Mouse (Mus musculus): Measurements from ENCODE around the gene Clstn3.
"Not testable (repeated sequence)": the region's sequence is repeated elsewhere in the genome, so short reads cannot be mapped to it uniquely, and the experiment has no call there.

Clstn3 gene

GRCm38 (mm10) chr6:124448186-124448852 is 16.3 kb downstream of the Clstn3 start:
- peak; percentile 33 to 54 for DNase-seq

DNA sequence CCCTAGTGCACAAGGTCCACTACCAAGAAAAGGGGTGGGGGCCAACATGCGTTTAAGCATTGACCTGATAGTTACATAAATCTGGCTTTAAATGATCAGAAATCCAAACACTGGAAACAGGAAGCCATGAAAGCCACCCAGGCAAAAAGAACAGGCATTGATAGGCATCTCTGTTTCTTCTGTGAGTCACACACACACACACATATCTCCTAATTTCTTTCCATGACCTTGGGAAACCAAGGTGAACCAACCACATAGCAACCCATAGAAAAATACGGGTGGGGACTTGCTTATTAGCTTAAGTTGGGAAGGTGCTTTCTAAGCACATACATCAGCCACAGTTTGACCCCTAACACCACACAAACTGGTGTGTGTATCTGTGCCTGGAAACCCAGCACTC is 17.2 kb downstream of the Clstn3 start:
- no peak for DNase-seq

DNA sequence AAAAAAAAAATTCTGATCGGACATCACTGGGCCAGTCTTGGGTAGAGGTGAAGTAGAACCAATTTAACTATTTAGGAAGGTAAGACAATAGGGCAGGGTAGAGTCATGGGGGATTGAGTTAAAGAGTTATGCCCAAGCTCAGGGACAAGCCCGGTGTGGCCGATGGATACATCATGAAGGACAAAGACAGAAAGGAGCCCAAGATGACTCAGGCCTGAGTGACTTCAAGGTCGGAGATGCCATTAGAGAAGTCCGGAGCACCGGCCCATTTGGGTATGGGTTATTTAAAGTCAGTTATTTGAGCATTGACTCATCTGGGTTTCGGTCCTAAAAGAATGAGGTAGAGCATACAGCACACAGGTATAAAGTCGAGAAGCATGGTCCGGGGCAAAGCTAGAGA is 18.1 kb downstream of the Clstn3 start:
- no peak for DNase-seq

GRCm38 (mm10) chr6:124446024-124446423 is 18.6 kb downstream of the Clstn3 start:
- no peak for DNase-seq

GRCm38 (mm10) chr6:124443338-124443737 is 21.3 kb downstream of the Clstn3 start:
- DNase-seq: no peak

DNA sequence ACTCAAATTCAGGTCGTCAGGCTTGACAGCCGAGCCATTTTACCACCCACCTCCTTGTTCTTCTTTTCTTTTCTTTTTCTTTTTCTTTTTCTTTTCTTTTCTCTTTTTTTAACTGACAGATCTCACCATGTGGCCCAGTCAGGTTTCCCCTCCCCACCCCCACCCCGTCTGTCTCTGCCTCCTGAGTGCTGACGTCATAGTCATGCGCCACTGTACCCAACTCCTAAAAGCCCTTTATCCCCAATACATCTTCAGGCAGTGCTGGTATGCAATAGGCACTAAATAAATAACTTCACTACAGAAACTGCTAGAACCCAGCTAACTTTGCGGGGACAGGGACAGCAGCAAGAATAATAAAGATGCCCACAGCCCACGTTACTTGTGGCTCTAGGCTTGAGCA is 28.3 kb downstream of the Clstn3 start:
- no peak for DNase-seq

GRCm38 (mm10) chr6:124435173-124435572 is 29.4 kb downstream of the Clstn3 start:
- DNase-seq: no peak

DNA sequence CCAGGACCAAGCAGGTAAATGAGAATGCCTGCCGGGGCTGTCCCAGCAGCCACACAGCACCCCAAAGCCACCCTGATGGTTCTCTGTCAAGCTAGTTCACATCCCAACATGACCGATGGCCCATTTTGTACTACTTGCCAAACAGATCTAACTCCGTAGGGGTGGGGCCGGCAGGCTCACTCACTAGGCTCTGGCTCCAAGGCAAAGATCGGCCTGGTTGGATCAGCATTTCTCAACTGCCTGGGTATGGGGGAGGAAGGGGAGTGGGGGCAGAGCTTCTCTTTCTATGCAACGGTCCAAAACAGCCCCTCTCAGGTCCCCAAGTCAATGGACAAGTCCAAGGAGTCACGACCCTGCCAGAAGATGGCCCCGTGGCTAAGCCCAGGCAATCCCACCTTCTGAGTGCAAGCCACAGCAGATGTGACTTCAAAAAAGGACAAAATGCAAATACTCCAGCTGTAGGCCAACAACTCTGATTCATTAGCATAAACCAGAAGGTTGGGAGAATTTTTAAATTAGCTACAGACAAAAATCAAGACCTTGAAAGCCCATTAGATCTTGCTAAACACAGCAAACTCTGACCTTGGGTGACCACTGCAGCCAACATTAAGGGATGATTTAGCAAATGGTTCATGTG is 30.8 kb downstream of the Clstn3 start:
- DNase-seq: no peak

- no peak for DNase-seq
Measured at GRCm38 (mm10) chr6:124430784-124431495, 33.7 kb downstream of the Clstn3 start.

- no peak for DNase-seq
Measured at GRCm38 (mm10) chr6:124430379-124430778, 34.2 kb downstream of the Clstn3 start.

DNA sequence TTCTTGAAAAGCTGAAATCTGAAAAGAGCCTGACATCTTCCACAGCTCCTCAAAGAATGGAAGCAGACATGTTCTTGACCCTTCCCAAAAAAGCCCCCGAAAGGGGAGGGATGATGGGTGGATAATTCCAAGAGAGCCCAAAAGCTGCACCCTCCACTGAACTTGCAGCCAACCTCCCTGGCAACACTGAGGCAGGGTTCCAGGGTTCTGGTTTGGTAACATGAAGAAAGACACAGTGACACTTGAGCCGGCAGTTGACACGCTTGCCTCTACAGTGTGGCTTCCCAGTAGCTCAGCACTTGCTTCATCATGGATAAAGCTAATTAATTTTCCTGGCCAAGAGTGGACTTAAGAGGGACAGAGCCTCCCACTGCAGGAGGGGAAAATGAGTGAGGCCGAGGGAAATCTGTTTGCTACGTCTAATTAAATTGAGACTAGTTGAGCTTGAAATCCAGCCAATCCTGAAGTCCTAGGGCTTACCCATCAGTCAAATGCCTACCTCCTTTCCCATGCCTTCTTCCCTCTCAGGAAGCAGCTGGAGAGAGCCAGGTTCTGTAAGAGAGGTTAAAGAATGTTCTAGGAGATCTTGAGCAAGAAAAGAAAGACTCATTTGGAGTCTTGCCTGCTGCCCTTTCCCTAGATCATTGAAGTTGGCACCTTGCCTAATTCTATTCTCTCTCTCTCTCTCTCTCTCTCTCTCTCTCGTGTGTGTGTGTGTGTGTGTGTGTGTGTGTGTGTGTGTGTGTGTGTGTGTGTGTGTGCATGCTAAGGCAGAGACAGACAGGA is 36.6 kb downstream of the Clstn3 start:
- no peak for DNase-seq

- DNase-seq: no peak
Measured at GRCm38 (mm10) chr6:124427289-124427688, 37.3 kb downstream of the Clstn3 start.

DNA sequence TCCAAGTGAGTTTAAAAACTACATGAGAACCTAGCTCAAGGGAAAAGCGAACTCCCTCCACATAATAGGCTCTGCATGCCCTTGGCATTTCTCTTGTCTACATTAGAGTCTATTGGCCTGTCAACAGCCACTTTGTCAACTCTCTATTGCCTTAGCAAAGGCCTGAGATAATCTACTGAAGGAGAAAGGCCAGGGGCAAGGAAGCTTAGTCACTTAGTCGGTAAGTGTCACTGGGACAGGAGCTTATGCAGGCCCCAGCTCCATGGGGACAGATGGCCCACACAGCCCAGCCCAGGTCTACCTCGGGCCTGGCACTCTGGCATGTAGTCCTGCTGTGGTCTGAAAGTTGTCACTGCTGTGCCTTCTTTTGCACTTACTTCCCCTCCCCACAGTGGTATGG is 38.0 kb downstream of the Clstn3 start:
- no peak for DNase-seq

GRCm38 (mm10) chr6:124425523-124425922 is 39.1 kb downstream of the Clstn3 start:
- DNase-seq: no peak

- DNase-seq: not testable (repeated sequence)
Measured at GRCm38 (mm10) chr6:124425042-124425441, 39.6 kb downstream of the Clstn3 start.

DNA sequence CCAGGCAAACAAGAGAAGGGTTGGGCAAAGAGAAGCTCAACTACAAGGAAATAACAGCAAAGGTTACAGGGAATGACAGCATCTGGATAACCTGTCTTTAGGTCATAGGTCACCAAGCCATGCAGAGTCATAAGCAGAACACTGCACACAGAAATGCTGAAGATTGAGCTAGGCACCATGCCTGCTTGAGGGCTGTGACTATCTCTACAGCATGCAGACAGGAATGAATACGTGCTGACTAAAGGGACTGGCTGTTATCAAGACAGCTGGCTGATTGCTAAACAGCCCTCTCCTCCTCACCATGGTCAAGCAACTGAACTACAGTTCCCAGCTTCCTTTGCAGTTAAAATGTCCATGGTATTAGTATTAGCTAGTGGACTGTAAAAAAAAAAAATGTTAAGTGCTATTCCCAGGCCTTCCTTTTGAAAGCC is 40.5 kb downstream of the Clstn3 start:
- DNase-seq: no peak

GRCm38 (mm10) chr6:124418686-124419085 is 45.9 kb downstream of the Clstn3 start:
- DNase-seq: no peak

- peak; percentile 93 to 94 for DNase-seq
Measured at GRCm38 (mm10) chr6:124415347-124416088, 49.1 kb downstream of the Clstn3 start.

- DNase-seq: peak; percentile 96 to 97
Measured at GRCm38 (mm10) chr6:124414927-124415325, 49.7 kb downstream of the Clstn3 start, which contains the start of gene Pex5. Pex5 (minus strand) TSS chr6:124415067.

DNA sequence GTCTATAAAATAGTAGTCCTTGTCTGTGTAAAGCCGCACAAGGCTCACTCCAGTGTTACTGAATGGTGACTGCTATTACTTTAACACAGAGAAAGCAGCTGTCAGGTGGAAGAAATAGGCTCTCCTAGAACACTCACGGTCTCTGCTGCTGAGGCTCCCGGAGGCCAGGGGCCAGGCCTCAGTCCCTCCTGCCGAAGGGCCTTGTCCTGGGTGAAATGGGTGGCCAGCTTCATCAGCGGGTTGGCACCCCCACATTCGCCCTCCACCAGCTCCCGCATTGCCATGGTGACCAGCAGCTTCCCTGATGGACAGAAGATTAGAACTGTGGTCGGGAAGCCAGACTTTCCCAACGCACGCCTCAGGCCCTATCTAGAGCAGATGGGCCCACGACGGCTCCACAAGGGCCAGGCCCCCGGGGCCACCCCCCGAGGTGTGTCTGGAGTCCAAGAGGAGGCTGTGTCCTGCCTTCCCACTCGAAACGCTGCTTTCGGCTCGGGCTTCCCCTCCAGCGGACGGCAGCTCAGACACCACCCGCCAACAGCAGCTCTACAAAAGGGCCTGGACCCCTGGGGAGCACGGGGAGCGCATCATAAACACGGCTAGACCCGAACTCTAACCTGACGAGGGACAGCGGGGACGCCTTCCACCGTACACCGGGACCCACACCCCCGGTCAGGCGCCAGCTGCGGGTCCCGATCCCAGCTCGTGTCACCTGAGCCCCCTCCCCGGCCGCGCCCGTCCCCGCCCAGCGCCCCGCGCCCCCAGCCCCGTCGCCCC is 50.3 kb downstream of the Clstn3 start:
- peak; percentile 52 to 70 for DNase-seq

DNA sequence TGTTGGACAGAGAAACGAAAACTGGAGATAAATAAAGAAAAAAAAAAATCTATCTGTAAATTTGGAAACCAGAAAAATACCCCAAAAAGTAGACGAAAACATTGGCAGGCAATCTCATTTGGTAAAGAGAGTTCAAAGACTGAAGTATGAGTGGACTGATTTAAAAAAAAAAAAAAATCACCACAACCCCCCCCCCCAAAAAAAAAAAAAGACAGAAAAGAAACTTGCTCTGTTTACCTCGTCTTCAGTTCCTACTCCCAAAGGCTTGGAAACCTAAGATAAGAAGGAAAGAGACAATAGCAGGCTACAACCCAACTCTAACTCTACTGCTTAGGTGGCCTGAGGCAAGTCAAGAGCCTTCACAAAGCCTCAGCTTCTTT is 50.8 kb downstream of the Clstn3 start:
- DNase-seq: no peak

GRCm38 (mm10) chr6:124408355-124408754 is 56.2 kb downstream of the Clstn3 start:
- DNase-seq: no peak

Data from cerebellum, adult 18-20 months (tissue).